Mouse (Mus musculus): Measurements from ENCODE around the gene Gm10309. TPM values are rescaled to one million over a fixed set of nuclear protein-coding genes. Genes with fewer than 3 reads are reported as not detected.
A peak's percentile ranks its signal among the peaks of the same experiment; 100 is the strongest.

Gene Gm10309
- total and polyA plus RNA-seq, 2 experiments from 2014 or later, result 0.30 TPM; not detected in 1

DNA sequence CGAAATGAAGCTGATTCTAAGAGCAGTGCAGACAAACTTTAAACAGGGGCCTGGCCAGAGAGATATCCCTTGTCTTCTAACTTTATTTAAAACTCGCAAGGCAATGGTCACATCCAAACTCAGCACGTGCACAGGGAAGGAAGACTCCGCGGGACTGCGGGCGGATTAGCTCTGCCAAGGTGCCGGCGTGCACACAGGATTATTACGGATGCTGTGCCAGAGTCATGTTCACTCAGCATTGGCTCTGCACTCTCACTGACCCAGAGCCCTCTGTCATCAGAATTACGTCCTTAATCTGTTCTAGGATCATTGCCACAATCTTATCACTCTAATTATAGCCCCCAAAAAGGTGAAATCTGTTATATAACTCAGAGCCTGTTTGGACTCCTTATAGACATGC lies 16.2 kb upstream of the Gm10309 start:
- Histone ChIP-seq H3K9me3 (ENCODE audit: low read length) (no peaks in the 10 kb centered on the region), H3K4me2 (ENCODE audit: low read depth, low read length) (no peak overlapping the region), H3K4me1 (ENCODE audit: insufficient read depth, low read length) (no peaks in the 10 kb centered on the region), H3K4me3 (ENCODE audit: low read length) (no peak overlapping the region), H3K36me3 (ENCODE audit: insufficient read depth, low read length) (no peaks in the 10 kb centered on the region), H3K27ac (no peak overlapping the region), H3K9ac (replicated peaks; ENCODE audit: low read length) (no peak overlapping the region), H3K27me3 (ENCODE audit: insufficient read depth, low read length) (no peaks in the 10 kb centered on the region)
- TF ChIP-seq CTCF (IDR thresholded peaks at IDR 0.05; ENCODE audit: low read depth), result no peak
- ATAC-seq (no peak), DNase-seq (ENCODE audit: low spot score) (no peak)
- WGBS, result 78% methylated on average over 11 of the region's 11 CpGs

DNA sequence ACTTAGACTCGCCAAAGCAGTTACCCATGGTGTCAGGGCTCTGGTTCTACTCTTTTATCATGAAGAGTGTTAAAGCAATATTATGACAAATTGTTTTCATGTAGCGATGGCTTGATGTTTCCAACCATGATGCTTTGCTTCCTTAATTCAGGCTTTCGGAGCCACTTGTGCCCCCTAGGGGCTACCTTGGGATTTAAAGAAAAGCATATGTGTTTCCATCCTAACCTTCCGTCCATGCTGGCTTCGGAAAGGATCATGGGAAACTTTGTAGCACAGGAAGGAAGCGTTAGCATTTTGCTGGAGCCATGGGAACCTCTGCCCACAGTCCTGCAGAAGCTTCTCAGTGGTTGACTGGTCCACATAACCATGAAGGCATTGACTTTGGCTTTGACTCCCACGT lies 13.6 kb upstream of the Gm10309 start:
- Histone ChIP-seq H3K4me2 (ENCODE audit: low read depth, low read length) (no peak overlapping the region), H3K9ac (replicated peaks; ENCODE audit: low read length) (no peak overlapping the region), H3K36me3 (ENCODE audit: insufficient read depth, low read length) (no peaks in the 10 kb centered on the region), H3K27ac (no peak overlapping the region), H3K27me3 (ENCODE audit: insufficient read depth, low read length) (no peaks in the 10 kb centered on the region), H3K4me3 (ENCODE audit: low read length) (no peak overlapping the region), H3K4me1 (ENCODE audit: insufficient read depth, low read length) (no peaks in the 10 kb centered on the region), H3K9me3 (ENCODE audit: low read length) (no peaks in the 10 kb centered on the region)
- ATAC-seq, result no peak
- DNase-seq (ENCODE audit: low spot score), result no peak
- no peak for TF ChIP-seq CTCF (IDR thresholded peaks at IDR 0.05; ENCODE audit: low read depth)
- 89% methylated on average over 7 of the region's 7 CpGs for WGBS

DNA sequence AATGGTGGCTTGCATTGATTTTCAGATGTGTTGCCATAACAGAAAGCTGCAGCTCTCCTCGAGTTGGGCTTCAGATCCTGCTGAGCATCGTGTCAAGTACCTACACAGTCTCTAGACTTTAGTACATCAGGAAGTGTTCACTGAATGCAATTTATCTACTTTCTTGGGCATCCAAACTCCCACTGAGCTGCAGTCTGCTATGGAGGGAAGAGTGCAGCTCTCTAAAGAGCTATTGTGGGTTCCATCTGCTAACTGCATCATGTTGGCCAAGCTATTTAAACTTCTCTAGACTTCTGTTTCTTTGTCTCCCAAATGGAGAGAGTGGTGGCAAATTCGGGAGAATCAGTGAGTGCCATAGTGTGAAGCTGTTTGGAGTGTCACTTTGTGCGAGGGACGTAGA lies 11.6 kb upstream of the Gm10309 start:
- ATAC-seq, result no peak
- no peak overlapping the region for H3K4me3 ChIP-seq (ENCODE audit: low read length)
- DNase-seq (ENCODE audit: low spot score), result no peak
- no peak overlapping the region for H3K4me2 ChIP-seq (ENCODE audit: low read depth, low read length)
- H3K4me1 ChIP-seq (ENCODE audit: insufficient read depth, low read length), result no peaks in the 10 kb centered on the region
- 79% methylated on average over 5 of the region's 5 CpGs for WGBS
- H3K27ac ChIP-seq, result no peak overlapping the region
- no peaks in the 10 kb centered on the region for H3K9me3 ChIP-seq (ENCODE audit: low read length)
- H3K27me3 ChIP-seq (ENCODE audit: insufficient read depth, low read length), result no peaks in the 10 kb centered on the region
- H3K36me3 ChIP-seq (ENCODE audit: insufficient read depth, low read length), result no peaks in the 10 kb centered on the region
- TF ChIP-seq CTCF (IDR thresholded peaks at IDR 0.05; ENCODE audit: low read depth), result no peak
- H3K9ac ChIP-seq (replicated peaks; ENCODE audit: low read length), result no peak overlapping the region

DNA sequence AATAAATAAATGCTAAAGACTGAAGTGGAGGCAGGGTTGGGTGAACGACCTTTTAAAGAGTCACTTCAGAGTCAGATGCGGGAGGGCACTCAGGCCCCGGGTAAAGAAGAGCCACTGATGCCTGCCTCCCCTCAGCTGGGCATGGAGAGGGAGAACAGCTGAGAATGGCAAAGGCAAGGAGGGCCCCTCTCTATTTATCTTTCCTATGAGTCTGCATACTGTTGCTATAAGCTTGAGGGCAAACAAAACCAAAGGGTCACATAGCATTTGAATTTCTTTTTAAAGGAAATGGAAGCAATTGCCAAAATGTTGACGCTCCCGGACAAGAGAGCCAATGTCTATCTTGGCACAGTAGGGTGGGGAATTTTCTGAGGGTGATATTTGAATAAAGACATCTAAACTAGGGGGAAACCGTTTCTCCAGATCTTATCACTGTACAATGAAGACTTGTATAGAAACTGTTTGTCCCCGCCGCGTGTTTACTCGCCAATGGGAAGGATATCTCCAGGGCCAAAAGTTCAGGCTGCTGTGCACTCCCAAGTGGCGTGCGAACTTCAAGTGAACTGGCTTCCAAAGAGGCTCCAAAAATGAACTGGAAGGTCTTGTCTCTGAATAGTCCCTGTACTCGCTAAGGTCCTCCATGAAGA lies 10.1 kb upstream of the Gm10309 start:
- H3K4me1 ChIP-seq (ENCODE audit: insufficient read depth, low read length), result no peaks in the 10 kb centered on the region
- no peak for DNase-seq (ENCODE audit: low spot score)
- no peaks in the 10 kb centered on the region for H3K27me3 ChIP-seq (ENCODE audit: insufficient read depth, low read length)
- WGBS, result 77% methylated on average over 13 of the region's 13 CpGs
- no peak overlapping the region for H3K27ac ChIP-seq
- H3K4me2 ChIP-seq (ENCODE audit: low read depth, low read length), result no peak overlapping the region
- TF ChIP-seq CTCF (IDR thresholded peaks at IDR 0.05; ENCODE audit: low read depth), result no peak
- no peaks in the 10 kb centered on the region for H3K9me3 ChIP-seq (ENCODE audit: low read length)
- no peak overlapping the region for H3K9ac ChIP-seq (replicated peaks; ENCODE audit: low read length)
- H3K4me3 ChIP-seq (ENCODE audit: low read length), result no peak overlapping the region
- H3K36me3 ChIP-seq (ENCODE audit: insufficient read depth, low read length), result no peaks in the 10 kb centered on the region
- ATAC-seq, result no peak

DNA sequence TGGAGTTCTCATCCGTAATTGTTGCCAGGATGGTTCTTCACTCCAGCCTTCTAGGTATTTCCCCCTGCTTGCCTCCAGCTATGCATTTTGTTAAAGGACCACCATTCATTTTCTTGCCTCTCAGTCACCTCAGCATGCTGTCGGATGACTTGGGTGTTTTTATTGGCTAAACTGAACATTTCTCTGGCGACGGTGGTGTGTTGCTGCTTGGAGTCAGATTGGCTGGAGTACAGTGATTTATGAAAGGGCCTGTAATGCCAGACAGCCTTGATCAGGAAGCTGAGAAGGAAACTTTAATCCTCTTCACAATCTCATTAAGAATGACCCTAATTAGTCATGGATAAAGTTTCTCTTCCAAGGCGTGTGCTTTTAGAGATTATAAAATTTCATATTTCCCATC lies 4.8 kb upstream of the Gm10309 start:
- Histone ChIP-seq H3K4me2 (ENCODE audit: low read depth, low read length) (no peak overlapping the region), H3K9ac (replicated peaks; ENCODE audit: low read length) (no peak overlapping the region), H3K9me3 (ENCODE audit: low read length) (no peaks in the 10 kb centered on the region), H3K27ac (no peak overlapping the region), H3K4me3 (ENCODE audit: low read length) (no peak overlapping the region), H3K4me1 (ENCODE audit: insufficient read depth, low read length) (no peaks in the 10 kb centered on the region), H3K27me3 (ENCODE audit: insufficient read depth, low read length) (no peaks in the 10 kb centered on the region), H3K36me3 (ENCODE audit: insufficient read depth, low read length) (no peaks in the 10 kb centered on the region)
- DNase-seq (ENCODE audit: low spot score), result no peak
- no peak for TF ChIP-seq CTCF (IDR thresholded peaks at IDR 0.05; ENCODE audit: low read depth)
- WGBS, result 57% methylated on average over 5 of the region's 5 CpGs
- no peak for ATAC-seq

DNA sequence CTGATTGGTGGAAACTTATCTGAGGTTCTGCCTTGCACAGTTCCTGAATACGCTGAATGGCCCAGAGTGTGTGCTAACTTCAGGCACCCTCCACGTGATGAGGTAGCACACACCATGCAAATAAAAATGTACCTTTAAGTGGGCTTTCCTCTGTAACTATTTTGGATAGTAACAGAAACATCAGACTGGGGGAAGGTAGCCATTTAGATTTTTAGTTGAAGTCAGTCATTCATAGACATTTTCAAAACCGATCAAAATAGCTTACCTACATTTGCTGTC lies 3.1 kb upstream of the Gm10309 start:
- H3K4me3 ChIP-seq (ENCODE audit: low read length), result no peak overlapping the region

DNA sequence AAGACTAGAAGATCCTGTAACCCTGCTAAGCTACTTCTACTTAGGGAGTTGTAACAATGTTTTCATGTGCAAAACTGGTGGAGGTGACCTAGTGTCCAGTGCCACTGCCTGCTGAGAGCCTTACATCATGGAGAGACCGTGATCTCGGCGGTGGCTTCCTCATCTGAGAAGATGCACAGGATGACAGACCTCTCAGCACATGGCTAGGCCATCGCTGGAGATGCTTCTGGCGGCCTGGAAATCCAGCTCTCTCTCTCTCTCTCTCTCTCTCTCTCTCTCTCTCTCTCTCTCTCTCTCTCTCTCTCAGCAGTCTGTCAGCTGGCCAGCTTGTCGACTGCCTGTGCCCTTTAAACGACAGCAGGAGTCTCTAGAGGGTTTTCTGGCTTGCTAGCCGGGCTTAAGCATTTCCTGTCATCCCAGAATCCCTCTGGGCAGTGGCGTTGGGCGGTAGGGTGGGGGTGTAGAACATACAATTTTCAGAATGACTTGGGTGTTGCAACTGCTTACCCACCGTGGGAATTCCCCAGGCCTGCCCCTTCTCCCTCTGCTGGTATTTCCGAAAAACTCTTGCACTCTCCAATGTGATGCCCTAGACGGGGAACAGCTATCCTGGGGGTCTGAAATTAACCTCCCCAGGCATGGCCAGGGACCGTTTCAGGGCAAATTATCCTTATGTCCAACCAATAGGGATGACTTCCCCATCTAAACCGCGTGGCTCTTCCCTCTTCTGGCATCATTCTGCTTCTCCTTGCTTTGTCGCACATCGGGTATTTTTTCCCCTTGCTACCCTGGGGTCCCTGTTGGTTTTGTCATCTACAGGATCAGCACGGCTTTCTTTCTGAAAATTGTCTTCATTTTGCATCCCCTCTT lies 2.5 kb upstream of the Gm10309 start:
- 61% methylated on average over 19 of the region's 19 CpGs for WGBS
- peak; percentile 27; the same call in 1 of the 2 replicates for ATAC-seq

More for the DNA sequence above, 3.1 kb upstream of the Gm10309 start:
- 92% methylated on average over 3 of the region's 3 CpGs for WGBS
- Histone ChIP-seq H3K36me3 (ENCODE audit: insufficient read depth, low read length) (no peaks in the 10 kb centered on the region), H3K9ac (replicated peaks; ENCODE audit: low read length) (no peak overlapping the region), H3K4me1 (ENCODE audit: insufficient read depth, low read length) (no peaks in the 10 kb centered on the region), H3K27ac (no peak overlapping the region), H3K9me3 (ENCODE audit: low read length) (no peaks in the 10 kb centered on the region), H3K4me2 (ENCODE audit: low read depth, low read length) (no peak overlapping the region), H3K27me3 (ENCODE audit: insufficient read depth, low read length) (no peaks in the 10 kb centered on the region)
- ATAC-seq (no peak), DNase-seq (ENCODE audit: low spot score) (no peak)
- TF ChIP-seq CTCF (IDR thresholded peaks at IDR 0.05; ENCODE audit: low read depth), result no peak

More for the DNA sequence above, 2.5 kb upstream of the Gm10309 start:
- Histone ChIP-seq H3K27ac (no peak overlapping the region), H3K4me1 (ENCODE audit: insufficient read depth, low read length) (no peaks in the 10 kb centered on the region), H3K4me2 (ENCODE audit: low read depth, low read length) (no peak overlapping the region), H3K9ac (replicated peaks; ENCODE audit: low read length) (no peak overlapping the region), H3K27me3 (ENCODE audit: insufficient read depth, low read length) (no peaks in the 10 kb centered on the region), H3K4me3 (ENCODE audit: low read length) (no peak overlapping the region), H3K36me3 (ENCODE audit: insufficient read depth, low read length) (no peaks in the 10 kb centered on the region), H3K9me3 (ENCODE audit: low read length) (no peaks in the 10 kb centered on the region)
- TF ChIP-seq CTCF (IDR thresholded peaks at IDR 0.05; ENCODE audit: low read depth), result no peak
- DNase-seq (ENCODE audit: low spot score), result peak; percentile 33
